In the genomic region with DNA sequence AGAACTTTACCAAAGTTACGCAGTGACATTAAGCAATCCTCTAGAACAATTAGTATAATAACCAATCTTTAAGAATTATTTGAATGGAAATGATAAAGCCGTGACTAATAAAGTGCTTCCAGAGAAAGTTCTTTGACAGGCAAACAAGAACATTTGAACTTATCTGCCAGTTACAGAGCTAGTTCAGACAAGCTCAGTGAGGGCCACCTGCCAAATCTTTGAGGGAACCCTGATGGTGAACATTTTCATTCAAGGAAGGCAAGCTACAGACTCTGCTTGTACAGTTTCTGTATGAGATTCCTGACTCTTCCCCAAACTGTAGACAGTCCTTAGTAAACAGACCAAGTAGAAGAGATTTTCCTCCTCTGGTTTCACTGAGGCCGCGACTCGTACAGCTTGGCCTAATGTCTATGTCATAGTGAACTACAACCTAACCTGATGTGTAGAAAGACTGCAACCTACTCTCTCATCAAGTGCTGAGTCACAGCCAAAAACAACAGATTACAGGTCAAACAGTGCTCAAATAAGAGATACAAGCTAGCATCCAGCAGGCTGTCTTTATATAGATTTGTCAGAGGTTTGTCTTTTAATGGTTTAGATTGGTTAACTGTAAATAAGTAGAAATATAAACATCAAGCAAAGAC, we compare ENCODE assay signal across 20 mouse cellular contexts.
DNase-seq lines count a peak whose midpoint lies in the region; ATAC-seq and TF ChIP-seq lines count a peak whose summit lies in the region.
"Had no signal": no experiment of that assay in that cellular context is flagged by ENCODE, and none has a peak within 500 bp of the region (broad histone marks: within the 10 kb centered on the region; RNA-seq: fewer than 3 reads in every experiment).

No protein-coding gene starts in this region.

- no peaks in the 10 kb centered on the region for H3K9me3 ChIP-seq in stomach, postnatal 0 days (ENCODE audit: control insufficient read depth, low read length)
- H3K9me3 ChIP-seq in forebrain, embryonic 10.5 days = no peaks in the 10 kb centered on the region
- H3K9me3 ChIP-seq: liver, embryonic 13.5 days; megakaryocyte, embryonic 14.5 days; neural tube, embryonic 13.5 days had no signal

- DNase-seq in kidney, postnatal 4 days = peak; percentile 60
- no peak for DNase-seq in kidney, postnatal 36 days
- DNase-seq in urinary bladder, postnatal 36 days (ENCODE audit: low spot score in 2 of 2) = peak; percentile 48 to 52
- DNase-seq in urinary bladder, postnatal 10 days (ENCODE audit: low spot score) = no peak
- DNase-seq in heart, postnatal 4 days = peak; percentile 66
- peak; percentile 45 for DNase-seq in stomach, postnatal 0 days (ENCODE audit: low spot score)
- DNase-seq in forebrain, embryonic 10.5 days (ENCODE audit: extremely low spot score, low spot score) = no peak
- DNase-seq in thymus, postnatal 36 days = no peak
- DNase-seq: adrenal gland, adult 2 months; cerebellum, adult 9-10 months; embryo, embryonic 11 days; gastrocnemius, postnatal 36 days; kidney, adult 8-10 months; liver, embryonic 13.5 days; retina, postnatal 1 day; spleen, adult 18-20 months had no signal

- no peak overlapping the region for H3K9ac ChIP-seq in stomach, postnatal 0 days (ENCODE audit: low read length)
- H3K9ac ChIP-seq: hindbrain, embryonic 14.5 days; liver, embryonic 13.5 days; neural tube, embryonic 13.5 days had no signal

- no peaks in the 10 kb centered on the region for H3K36me3 ChIP-seq in stomach, postnatal 0 days (ENCODE audit: control insufficient read depth, insufficient read depth, low read length)
- H3K36me3 ChIP-seq in forebrain, embryonic 10.5 days (replicated peaks) = peaks cover 52% of the 10 kb centered on the region
- H3K36me3 ChIP-seq: liver, embryonic 13.5 days; neural tube, embryonic 13.5 days had no signal

- no peak for TF ChIP-seq EP300 in stomach, postnatal 0 days (optimal IDR thresholded peaks at IDR 0.05)

- no peak; the same call in 1 of the 2 replicates for ATAC-seq in stomach, postnatal 0 days (ENCODE audit: low FRiP score, low TSS enrichment)
- ATAC-seq: Patski had no signal

- H3K27ac ChIP-seq in stomach, postnatal 0 days (replicated peaks) = no peak overlapping the region; the same call in 1 of the 2 replicates
- H3K27ac ChIP-seq in forebrain, embryonic 10.5 days = no peak overlapping the region
- H3K27ac ChIP-seq: hindbrain, embryonic 14.5 days; liver, embryonic 13.5 days; neural tube, embryonic 13.5 days had no signal

- no peaks in the 10 kb centered on the region; the same call in 1 of the 2 replicates for H3K4me1 ChIP-seq in stomach, postnatal 0 days (replicated peaks; ENCODE audit: control insufficient read depth, insufficient read depth)
- peaks cover 45% of the 10 kb centered on the region for H3K4me1 ChIP-seq in forebrain, embryonic 10.5 days
- H3K4me1 ChIP-seq: megakaryocyte, embryonic 14.5 days had no signal

- H3K4me2 ChIP-seq in stomach, postnatal 0 days (replicated peaks; ENCODE audit: low read depth) = no peak overlapping the region
- H3K4me2 ChIP-seq: hindbrain, embryonic 14.5 days; liver, embryonic 13.5 days; neural tube, embryonic 13.5 days had no signal

- H3K27me3 ChIP-seq in stomach, postnatal 0 days (ENCODE audit: control insufficient read depth, insufficient read depth, low read length) = no peaks in the 10 kb centered on the region
- no peaks in the 10 kb centered on the region for H3K27me3 ChIP-seq in forebrain, embryonic 10.5 days (ENCODE audit: poor library complexity, severe bottlenecking)
- H3K27me3 ChIP-seq: liver, embryonic 13.5 days; megakaryocyte, embryonic 14.5 days; neural tube, embryonic 13.5 days had no signal

- no peak overlapping the region for H3K4me3 ChIP-seq in stomach, postnatal 0 days (ENCODE audit: low read depth, low read length)
- no peak overlapping the region for H3K4me3 ChIP-seq in forebrain, embryonic 10.5 days
- H3K4me3 ChIP-seq: liver, embryonic 13.5 days; megakaryocyte, embryonic 14.5 days; neural tube, embryonic 13.5 days had no signal

- 44% methylated on average over 5 of the region's 5 CpGs for WGBS in stomach, postnatal 0 days
- 97% methylated on average over 5 of the region's 5 CpGs for WGBS in forebrain, embryonic 10.5 days

- no peak for TF ChIP-seq CTCF in stomach, postnatal 0 days (IDR thresholded peaks at IDR 0.05; ENCODE audit: low read depth)

Comparison
In these comparisons a context has a peak if more than half of its experiments do, and no peak if none do; other contexts are left out.
1. DNase-seq: peak in kidney, postnatal 4 days (2 of 2), urinary bladder, postnatal 36 days (2 of 2), heart, postnatal 4 days (single experiment) and stomach, postnatal 0 days (single experiment); none in kidney, postnatal 36 days (0 of 2), urinary bladder, postnatal 10 days (single experiment), forebrain, embryonic 10.5 days (single experiment) and thymus, postnatal 36 days (0 of 2).